Mouse (Mus musculus) spleen, postnatal 10 days (tissue): ENCODE results near the gene Cmtm8.
A peak's percentile ranks its signal among the peaks of the same experiment; 100 is the strongest.

Experiments used
- DNase-seq, 2 experiments: peaks; one replicate each; pipeline ENCODE4 v3.0.0; 2021 to 2022; ENCODE audit warnings: low spot score in 2 of 2

Cmtm8 gene

GRCm38 (mm10) chr9:114787134-114787533, 56.8 kb downstream of the Cmtm8 start:
- no peak for DNase-seq

- DNase-seq: no peak
Measured at GRCm38 (mm10) chr9:114785432-114786125, 58.4 kb downstream of the Cmtm8 start.

DNA sequence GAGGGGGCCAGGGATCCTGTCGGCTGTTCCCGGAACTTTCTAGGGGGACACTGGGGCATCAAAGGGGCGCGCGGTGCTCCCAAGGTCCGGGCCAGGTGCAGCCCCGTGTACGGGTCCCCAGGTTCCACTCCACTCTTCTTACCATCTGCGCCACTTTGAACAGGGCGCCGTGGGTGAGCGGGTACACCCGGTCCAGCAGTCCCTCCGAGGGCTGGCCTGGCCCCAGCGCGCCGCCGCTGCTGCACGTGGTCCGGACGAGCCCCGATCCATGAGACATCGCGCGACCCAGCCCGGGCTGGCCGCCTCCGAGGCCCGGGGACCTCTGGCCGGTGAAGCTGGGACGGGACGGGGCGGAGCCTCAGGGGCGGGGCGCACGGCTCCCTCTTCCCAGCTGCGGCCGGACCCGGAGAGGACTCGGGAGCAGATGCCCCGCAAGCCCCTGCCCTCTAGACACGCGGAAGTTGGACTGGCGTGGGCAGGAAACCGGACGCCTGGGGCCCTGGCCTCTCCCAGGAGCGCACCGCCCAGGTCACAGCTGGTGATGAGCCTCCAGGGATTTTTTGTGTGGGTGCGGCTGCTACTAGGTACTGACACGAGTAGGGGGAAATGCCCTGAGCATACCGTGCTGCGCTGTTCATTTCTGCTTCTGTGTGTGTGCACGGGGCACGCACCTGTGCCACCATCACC, 62.3 kb downstream of the Cmtm8 start, which contains the start of gene Cmtm7:
Gene Cmtm7 (minus strand): TSS at position 331 of the 687 bp plus-strand sequence.
- DNase-seq: peak; percentile 59 to 72

DNA sequence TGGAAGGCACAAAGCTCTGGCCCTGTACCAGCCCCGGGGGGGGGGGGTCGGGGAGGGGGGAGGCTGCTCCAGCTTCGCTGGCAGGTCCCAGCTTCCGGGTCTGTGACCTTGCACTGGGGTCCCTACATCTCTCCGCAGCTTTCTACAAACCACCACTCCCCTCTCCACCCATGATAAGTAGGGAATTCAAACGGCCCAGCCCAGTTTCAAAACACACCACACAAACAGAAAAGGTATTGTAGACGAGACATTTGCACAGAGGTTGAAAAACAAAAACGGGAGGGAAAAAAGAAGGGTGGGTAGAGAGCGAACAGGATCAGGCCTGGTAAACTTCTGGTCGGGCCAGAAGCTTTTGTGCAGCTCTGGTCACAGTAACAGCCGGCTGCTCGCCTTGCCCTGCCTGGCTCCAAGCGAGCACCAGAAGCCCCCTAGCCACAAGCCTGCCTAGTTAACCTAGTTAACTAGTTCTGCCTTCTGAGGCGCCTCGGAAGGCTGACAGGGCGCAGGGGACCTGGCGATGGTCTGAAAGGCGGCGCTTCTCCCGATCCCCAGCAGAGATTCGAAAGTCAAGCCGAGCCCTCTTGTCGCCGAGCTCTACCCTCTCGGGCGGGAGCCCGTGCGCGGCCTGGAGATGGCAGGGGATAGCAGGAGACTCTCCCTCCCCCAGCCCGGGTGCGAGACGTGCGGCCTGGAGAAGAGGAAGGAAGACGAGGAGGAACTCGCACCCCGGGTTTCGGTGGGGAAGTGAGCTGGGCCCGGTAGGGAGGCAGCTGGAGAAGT, 63.0 kb downstream of the Cmtm8 start:
- DNase-seq: peak in 1 of 2 experiments; percentile 66

DNA sequence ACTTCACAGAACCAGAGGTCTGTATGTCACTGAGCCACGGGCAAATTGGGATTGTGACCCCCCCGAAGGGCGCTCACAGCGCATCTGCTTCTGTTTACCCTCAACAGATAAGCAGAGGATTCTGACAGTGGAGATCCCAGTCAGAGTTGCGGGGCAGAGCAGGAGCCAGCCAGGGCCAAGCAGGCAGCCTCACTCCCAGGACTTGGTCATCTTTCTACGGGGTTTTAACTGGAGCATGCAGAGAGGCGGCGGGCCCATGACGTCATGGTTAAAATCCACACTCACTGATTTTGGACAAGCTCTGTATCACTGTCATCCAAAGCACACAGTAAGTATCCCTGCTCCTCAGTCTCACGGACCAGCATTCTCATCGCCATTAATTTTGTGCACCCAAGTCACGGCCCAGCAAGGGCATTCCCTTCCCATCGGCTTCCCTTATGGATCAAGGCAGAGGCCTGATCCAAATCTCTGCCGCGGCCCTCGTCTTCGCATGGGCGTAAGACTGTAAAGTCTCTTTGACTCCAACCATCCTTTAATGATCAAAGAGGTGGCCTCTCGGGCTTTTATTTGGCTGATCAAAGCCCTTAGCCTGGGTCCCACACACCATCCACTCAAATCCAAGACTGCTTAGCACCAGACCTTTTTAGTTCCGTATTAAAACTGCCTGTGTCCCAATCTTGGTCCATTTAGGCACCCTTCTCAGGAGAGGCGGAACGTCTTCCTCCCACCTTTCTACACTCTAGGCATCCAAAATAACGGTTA, 63.8 kb downstream of the Cmtm8 start:
- DNase-seq: no peak

- no peak for DNase-seq
Measured at GRCm38 (mm10) chr9:114778877-114779276, 65.1 kb downstream of the Cmtm8 start.

DNA sequence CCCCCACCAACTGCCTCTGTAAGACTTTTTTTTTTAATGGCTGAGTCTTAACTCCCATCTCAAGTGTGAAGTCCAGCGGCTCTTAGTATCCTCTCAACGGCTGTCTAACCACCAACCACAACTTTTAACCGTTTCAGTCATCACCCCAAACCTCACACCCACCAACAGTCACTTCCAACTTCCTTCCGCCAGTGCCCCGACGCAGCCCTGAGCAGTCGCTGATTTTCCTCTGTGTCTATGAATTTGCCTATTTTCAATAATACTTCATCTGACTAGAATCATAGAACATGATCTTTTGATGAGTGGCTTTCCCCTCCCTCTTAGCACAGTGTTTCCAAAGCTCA, 65.9 kb downstream of the Cmtm8 start:
- no peak for DNase-seq

DNA sequence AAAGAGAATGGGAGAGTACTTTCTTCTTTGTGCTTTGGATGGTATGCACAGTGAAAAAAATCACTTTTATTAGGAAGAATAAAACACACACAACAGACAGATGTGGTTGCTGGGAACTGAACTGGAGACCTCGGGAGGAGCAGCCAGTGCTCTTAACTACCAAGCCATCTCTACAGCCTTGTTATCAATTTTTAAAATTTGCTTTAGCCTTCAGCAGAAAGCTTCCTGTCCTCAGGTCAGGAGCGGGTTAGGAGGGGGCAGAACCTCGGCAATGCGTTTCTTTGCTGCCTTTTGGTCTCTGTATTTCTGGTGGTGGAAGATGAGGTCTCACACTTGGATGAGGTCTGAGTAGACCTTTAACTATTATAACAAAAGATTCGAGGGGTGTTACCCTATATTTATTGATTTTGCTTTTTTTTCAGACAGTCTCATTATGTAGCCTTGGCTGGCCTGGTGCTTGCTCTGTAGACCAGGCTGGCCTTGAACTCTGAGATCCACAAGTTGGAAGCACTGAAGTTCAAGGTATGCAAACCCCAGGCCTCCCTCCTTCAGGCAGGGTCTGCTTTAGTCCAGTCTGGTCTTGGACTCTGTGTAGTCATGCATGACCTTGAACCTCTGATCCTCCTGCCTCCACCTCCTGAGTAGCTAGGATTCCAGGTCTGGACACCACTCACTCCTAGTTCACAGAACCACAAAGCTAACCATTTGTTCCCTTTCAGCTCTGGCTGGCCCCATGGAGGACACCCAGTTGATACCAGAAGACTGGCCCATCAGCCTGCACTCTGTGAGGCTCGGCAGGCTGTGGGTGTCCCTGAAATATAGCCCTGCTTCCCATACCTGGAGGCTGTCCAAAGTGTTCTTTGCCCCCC, 66.5 kb downstream of the Cmtm8 start:
- no peak for DNase-seq

DNA sequence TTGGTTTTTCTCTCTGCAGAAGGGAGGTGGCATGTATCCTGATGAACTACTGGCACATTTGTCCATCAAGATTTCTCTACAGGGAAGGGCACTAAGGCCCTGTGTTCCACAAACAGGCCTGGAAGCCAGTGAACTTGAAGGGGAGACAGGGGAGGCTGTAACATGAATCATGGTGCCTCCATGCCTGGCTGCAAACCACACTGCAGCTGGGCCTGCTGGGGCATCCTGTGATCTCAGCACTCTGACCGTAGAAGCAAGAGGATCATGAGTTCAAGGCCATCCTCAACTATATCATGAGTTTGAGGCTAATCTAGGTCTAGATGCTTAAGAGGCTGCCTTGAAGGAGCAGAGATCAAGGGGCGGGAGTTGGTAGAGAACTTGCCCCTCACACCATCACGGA, 67.6 kb downstream of the Cmtm8 start:
- no peak for DNase-seq

- peak in 1 of 2 experiments; percentile 41 for DNase-seq
Measured at GRCm38 (mm10) chr9:114775272-114775671, 68.7 kb downstream of the Cmtm8 start.

- no peak for DNase-seq
Measured at GRCm38 (mm10) chr9:114774629-114775028, 69.3 kb downstream of the Cmtm8 start.

- DNase-seq: no peak
Measured at GRCm38 (mm10) chr9:114771565-114771964, 72.4 kb downstream of the Cmtm8 start.

- DNase-seq: peak in 1 of 2 experiments; percentile 38
Measured at GRCm38 (mm10) chr9:114770224-114770623, 73.7 kb downstream of the Cmtm8 start.

GRCm38 (mm10) chr9:114768066-114768465, 75.9 kb downstream of the Cmtm8 start:
- DNase-seq: no peak

DNA sequence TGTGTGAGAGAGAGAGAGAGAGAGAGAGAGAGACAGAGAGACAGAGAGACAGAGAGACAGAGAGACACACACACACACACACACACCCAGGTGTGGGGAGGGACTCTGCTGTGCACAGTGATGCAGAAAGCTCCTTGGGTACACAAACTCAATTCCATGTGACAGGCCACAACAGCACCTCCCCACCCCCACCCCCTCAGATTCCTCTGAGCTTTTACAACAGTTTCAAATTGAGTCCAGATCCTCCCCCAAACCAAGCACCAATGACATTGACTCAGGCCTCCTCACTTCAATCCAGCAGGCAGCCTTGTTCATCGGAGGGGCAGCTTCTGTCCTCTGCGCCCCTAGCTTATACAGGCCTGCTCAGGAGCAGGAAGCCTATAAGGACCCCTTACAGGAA, 76.4 kb downstream of the Cmtm8 start:
- DNase-seq: no peak

DNA sequence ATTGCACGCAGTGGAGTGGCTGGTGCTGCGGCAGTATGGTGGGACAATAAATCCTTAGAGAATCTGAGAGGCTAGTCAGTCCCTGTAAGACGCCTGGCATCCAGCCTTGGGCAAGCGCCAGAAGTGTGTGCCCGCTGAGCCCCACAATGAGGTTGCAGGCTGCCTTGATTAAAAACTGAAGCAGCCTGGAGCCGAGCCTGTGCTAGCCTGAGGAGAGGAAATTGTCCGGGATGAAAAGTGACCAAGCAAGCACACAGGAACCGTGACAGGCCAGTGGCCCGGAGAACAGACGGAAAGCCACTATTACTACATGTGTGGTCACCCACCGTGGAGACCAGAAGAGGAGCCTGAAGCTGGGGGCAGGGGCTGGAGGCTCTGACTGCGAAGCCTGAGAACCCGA, 76.9 kb downstream of the Cmtm8 start:
- no peak for DNase-seq

DNA sequence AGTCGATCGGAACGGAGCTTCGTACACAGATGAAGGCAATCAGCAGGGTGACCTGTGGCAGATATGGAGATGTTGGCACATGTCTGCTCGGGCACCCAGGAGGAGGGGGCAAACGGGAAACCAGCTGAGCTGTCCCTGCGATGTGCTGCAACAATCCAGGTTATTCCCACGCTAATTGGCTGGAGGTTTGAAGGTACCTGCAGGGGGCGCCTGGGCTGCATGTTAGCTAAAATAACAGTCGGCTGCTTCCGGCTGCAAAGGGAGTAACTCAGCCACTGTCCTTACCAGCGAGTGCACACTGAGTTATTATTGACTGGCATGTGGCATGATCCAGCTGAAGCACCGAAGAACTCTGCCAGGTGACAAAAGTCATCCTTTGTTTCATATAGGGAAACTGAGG, 80.6 kb downstream of the Cmtm8 start:
- DNase-seq: peak in 1 of 2 experiments; percentile 69

- DNase-seq: no peak
Measured at GRCm38 (mm10) chr9:114761848-114762247, 82.1 kb downstream of the Cmtm8 start.

DNA sequence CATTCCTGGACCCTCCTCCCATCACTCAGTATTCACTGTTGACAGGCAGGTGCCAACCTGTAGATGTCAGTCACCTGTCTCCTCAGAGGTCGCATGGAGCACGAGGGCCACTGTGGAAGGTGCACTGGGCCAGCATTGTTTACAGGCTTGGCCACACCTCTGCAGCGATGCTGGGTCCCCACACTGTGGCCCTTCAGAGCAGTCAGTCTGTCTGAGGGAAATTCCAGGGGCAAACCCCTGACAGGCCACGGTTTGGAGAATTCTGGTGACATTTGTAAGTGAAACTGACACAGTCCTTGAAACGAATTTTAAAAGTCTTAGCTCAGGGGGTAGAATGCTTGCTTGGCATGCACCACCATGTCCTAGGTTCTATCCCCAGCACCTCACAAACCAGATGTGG, 83.6 kb downstream of the Cmtm8 start:
- DNase-seq: no peak

- no peak for DNase-seq
Measured at GRCm38 (mm10) chr9:114759886-114760285, 84.1 kb downstream of the Cmtm8 start.

GRCm38 (mm10) chr9:114758801-114759200, 85.2 kb downstream of the Cmtm8 start:
- no peak for DNase-seq
